ENCODE assay signal across 11 mouse cellular contexts in genomic region chr15:93611536-93612300, GRCm38 (mm10).
"Had no signal": no experiment of that assay in that cellular context is flagged by ENCODE, and none has a peak within 500 bp of the region (broad histone marks: within the 10 kb centered on the region; RNA-seq: fewer than 3 reads in every experiment).

No protein-coding gene starts in this region.

- H3K9ac ChIP-seq: limb, embryonic 13.5 days; liver, embryonic 13.5 days; midbrain, embryonic 13.5 days; neural tube, embryonic 15.5 days had no signal

- H3K27me3 ChIP-seq: liver, embryonic 13.5 days; midbrain, embryonic 13.5 days; neural tube, embryonic 15.5 days had no signal

- ATAC-seq: inflammation-experienced regulatory T-cells, adult 6 months; midbrain, embryonic 13.5 days had no signal

- H3K4me3 ChIP-seq: limb, embryonic 13.5 days; liver, embryonic 13.5 days; midbrain, embryonic 13.5 days; myocyte; neural tube, embryonic 15.5 days had no signal

- H3K36me3 ChIP-seq: limb, embryonic 13.5 days; liver, embryonic 13.5 days; midbrain, embryonic 13.5 days; neural tube, embryonic 15.5 days had no signal

- H3K4me1 ChIP-seq: liver, embryonic 13.5 days; midbrain, embryonic 13.5 days; neural tube, embryonic 15.5 days had no signal

- H3K9me3 ChIP-seq: liver, embryonic 13.5 days; midbrain, embryonic 13.5 days; neural tube, embryonic 15.5 days had no signal

- H3K4me2 ChIP-seq: liver, embryonic 13.5 days; midbrain, embryonic 13.5 days; neural tube, embryonic 15.5 days had no signal

- DNase-seq: kidney, adult 8-10 months; kidney, postnatal 25 days; liver, embryonic 13.5 days; lung, adult 18-20 months; right cerebral cortex, postnatal 25 days; thymus, postnatal 36 days had no signal

- H3K27ac ChIP-seq: liver, embryonic 13.5 days; midbrain, embryonic 13.5 days; neural tube, embryonic 15.5 days had no signal
